Mouse (Mus musculus): ENCODE data around the gene Tat. TPM values are rescaled to one million over a fixed set of nuclear protein-coding genes. Genes with fewer than 3 reads are reported as not detected.

Gene Tat
- polyA plus RNA-seq, 1 experiment = not detected

- Histone ChIP-seq H3K27me3 (ENCODE audit: control insufficient read depth, insufficient read depth, insufficient read length) (no peaks in the 10 kb centered on the region), H3K36me3 (ENCODE audit: control insufficient read depth, insufficient read depth) (no peaks in the 10 kb centered on the region), H3K4me2 (ENCODE audit: low read depth) (no peak overlapping the region), H3K4me3 (no peak overlapping the region), H3K79me2 (ENCODE audit: control insufficient read depth, insufficient read depth) (no peaks in the 10 kb centered on the region), H3ac (ENCODE audit: control insufficient read depth, insufficient read length) (no peak overlapping the region)
- TF ChIP-seq USF1 (IDR thresholded peaks at IDR 0.05; ENCODE audit: low read depth) (no peak), SRF (IDR thresholded peaks at IDR 0.05; ENCODE audit: control insufficient read depth, insufficient read length, low read depth) (no peak), TCF3 (IDR thresholded peaks at IDR 0.05; ENCODE audit: insufficient read length, low read depth) (no peak), MYOD1 (IDR thresholded peaks at IDR 0.05; ENCODE audit: control insufficient read depth in 1 of 3, insufficient read length in 2 of 3, low read depth in 2 of 3) (no peak), E2F4 (IDR thresholded peaks at IDR 0.05; ENCODE audit: insufficient read depth) (no peak), TCF12 (IDR thresholded peaks at IDR 0.05; ENCODE audit: insufficient read depth, poor library complexity, severe bottlenecking) (no peak), REST (IDR thresholded peaks at IDR 0.05; ENCODE audit: insufficient read depth, insufficient read length) (no peak), MYOG (IDR thresholded peaks at IDR 0.05; ENCODE audit: control insufficient read depth in 1 of 3, insufficient read depth in 1 of 3, insufficient read length in 2 of 3, low read depth in 2 of 3) (no peak), POLR2A (IDR thresholded peaks at IDR 0.05; ENCODE audit: insufficient read length, low read depth) (no peak), CEBPB (IDR thresholded peaks at IDR 0.05; ENCODE audit: insufficient read depth, poor library complexity, severe bottlenecking) (no peak), POLR2AphosphoS2 (IDR thresholded peaks at IDR 0.05; ENCODE audit: insufficient read length, low read depth) (no peak), MAX (IDR thresholded peaks at IDR 0.05; ENCODE audit: low read depth) (no peak)
These were observed 42.6 kb upstream of the Tat start for GRCm38 (mm10) chr8:109947447-109948284.

- H3K79me2 ChIP-seq (ENCODE audit: control insufficient read depth, insufficient read depth) = no peaks in the 10 kb centered on the region
- no peaks in the 10 kb centered on the region for H3K36me3 ChIP-seq (ENCODE audit: control insufficient read depth, insufficient read depth)
- no peaks in the 10 kb centered on the region for H3K27me3 ChIP-seq (ENCODE audit: control insufficient read depth, insufficient read depth, insufficient read length)
- H3ac ChIP-seq (ENCODE audit: control insufficient read depth, insufficient read length) = no peak overlapping the region
- H3K4me3 ChIP-seq = no peak overlapping the region
- no peak overlapping the region for H3K4me2 ChIP-seq (ENCODE audit: low read depth)
- TF ChIP-seq MYOD1 (IDR thresholded peaks at IDR 0.05; ENCODE audit: control insufficient read depth in 1 of 3, insufficient read length in 2 of 3, low read depth in 2 of 3) = no peak
These were observed 42.0 kb upstream of the Tat start for GRCm38 (mm10) chr8:109948285-109948564.

DNA sequence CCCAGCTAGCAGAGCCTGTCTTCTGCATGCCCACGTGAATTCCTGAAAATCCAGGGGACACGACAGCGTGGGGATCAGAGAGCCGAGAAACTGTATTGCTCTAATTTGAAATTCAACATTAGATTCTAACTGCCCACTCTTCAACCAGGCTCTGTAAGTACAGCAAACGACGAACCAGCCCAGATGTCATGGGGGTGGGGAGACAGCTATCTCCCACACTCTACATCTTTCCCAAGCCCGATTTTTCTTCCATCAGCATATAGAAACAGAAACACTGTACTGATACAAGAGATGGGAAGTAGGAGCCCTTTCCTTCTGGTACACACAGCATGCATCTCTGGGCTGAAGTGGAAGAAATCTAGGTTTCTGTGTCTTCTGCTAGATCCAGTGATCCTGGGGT, 38.1 kb upstream of the Tat start:
- no peaks in the 10 kb centered on the region for H3K27me3 ChIP-seq (ENCODE audit: control insufficient read depth, insufficient read depth, insufficient read length)
- no peaks in the 10 kb centered on the region for H3K36me3 ChIP-seq (ENCODE audit: control insufficient read depth, insufficient read depth)
- TF ChIP-seq SRF (IDR thresholded peaks at IDR 0.05; ENCODE audit: control insufficient read depth, insufficient read length, low read depth) (no peak), TCF3 (IDR thresholded peaks at IDR 0.05; ENCODE audit: insufficient read length, low read depth) (no peak), USF1 (IDR thresholded peaks at IDR 0.05; ENCODE audit: low read depth) (no peak), MYOG (IDR thresholded peaks at IDR 0.05; ENCODE audit: control insufficient read depth in 1 of 3, insufficient read depth in 1 of 3, insufficient read length in 2 of 3, low read depth in 2 of 3) (no peak), REST (IDR thresholded peaks at IDR 0.05; ENCODE audit: insufficient read depth, insufficient read length) (no peak), POLR2A (IDR thresholded peaks at IDR 0.05; ENCODE audit: insufficient read length, low read depth) (no peak), E2F4 (IDR thresholded peaks at IDR 0.05; ENCODE audit: insufficient read depth) (no peak), POLR2AphosphoS2 (IDR thresholded peaks at IDR 0.05; ENCODE audit: insufficient read length, low read depth) (no peak), TCF12 (IDR thresholded peaks at IDR 0.05; ENCODE audit: insufficient read depth, poor library complexity, severe bottlenecking) (no peak), MAX (IDR thresholded peaks at IDR 0.05; ENCODE audit: low read depth) (no peak), CEBPB (IDR thresholded peaks at IDR 0.05; ENCODE audit: insufficient read depth, poor library complexity, severe bottlenecking) (no peak), MYOD1 (IDR thresholded peaks at IDR 0.05; ENCODE audit: control insufficient read depth in 1 of 3, insufficient read length in 2 of 3, low read depth in 2 of 3) (no peak)
- no peaks in the 10 kb centered on the region for H3K79me2 ChIP-seq (ENCODE audit: control insufficient read depth, insufficient read depth)
- no peak overlapping the region for H3K4me2 ChIP-seq (ENCODE audit: low read depth)
- no peak overlapping the region for H3ac ChIP-seq (ENCODE audit: control insufficient read depth, insufficient read length)
- H3K4me3 ChIP-seq = no peak overlapping the region

- H3K79me2 ChIP-seq (ENCODE audit: control insufficient read depth, insufficient read depth) = no peaks in the 10 kb centered on the region
- no peaks in the 10 kb centered on the region for H3K27me3 ChIP-seq (ENCODE audit: control insufficient read depth, insufficient read depth, insufficient read length)
- no peak for TF ChIP-seq MYOD1 (IDR thresholded peaks at IDR 0.05; ENCODE audit: control insufficient read depth in 1 of 3, insufficient read length in 2 of 3, low read depth in 2 of 3)
- no peak for TF ChIP-seq POLR2A (IDR thresholded peaks at IDR 0.05; ENCODE audit: insufficient read length, low read depth)
- no peak for TF ChIP-seq TCF3 (IDR thresholded peaks at IDR 0.05; ENCODE audit: insufficient read length, low read depth)
- no peak for TF ChIP-seq TCF12 (IDR thresholded peaks at IDR 0.05; ENCODE audit: insufficient read depth, poor library complexity, severe bottlenecking)
- TF ChIP-seq E2F4 (IDR thresholded peaks at IDR 0.05; ENCODE audit: insufficient read depth) = no peak
- no peak for TF ChIP-seq MYOG (IDR thresholded peaks at IDR 0.05; ENCODE audit: control insufficient read depth in 1 of 3, insufficient read depth in 1 of 3, insufficient read length in 2 of 3, low read depth in 2 of 3)
- TF ChIP-seq CEBPB (IDR thresholded peaks at IDR 0.05; ENCODE audit: insufficient read depth, poor library complexity, severe bottlenecking) = no peak
- no peak for TF ChIP-seq USF1 (IDR thresholded peaks at IDR 0.05; ENCODE audit: low read depth)
- no peak for TF ChIP-seq MAX (IDR thresholded peaks at IDR 0.05; ENCODE audit: low read depth)
- TF ChIP-seq REST (IDR thresholded peaks at IDR 0.05; ENCODE audit: insufficient read depth, insufficient read length) = no peak
- TF ChIP-seq POLR2AphosphoS2 (IDR thresholded peaks at IDR 0.05; ENCODE audit: insufficient read length, low read depth) = no peak
- no peak for TF ChIP-seq SRF (IDR thresholded peaks at IDR 0.05; ENCODE audit: control insufficient read depth, insufficient read length, low read depth)
- H3ac ChIP-seq (ENCODE audit: control insufficient read depth, insufficient read length) = no peak overlapping the region
- H3K4me2 ChIP-seq (ENCODE audit: low read depth) = no peak overlapping the region
- no peak overlapping the region for H3K4me3 ChIP-seq
- no peaks in the 10 kb centered on the region for H3K36me3 ChIP-seq (ENCODE audit: control insufficient read depth, insufficient read depth)
These were observed 35.7 kb upstream of the Tat start for GRCm38 (mm10) chr8:109954486-109954948.

Data from myocyte (in vitro differentiated cells).